ENCODE assay signal across 18 mouse cellular contexts in the genomic region with DNA sequence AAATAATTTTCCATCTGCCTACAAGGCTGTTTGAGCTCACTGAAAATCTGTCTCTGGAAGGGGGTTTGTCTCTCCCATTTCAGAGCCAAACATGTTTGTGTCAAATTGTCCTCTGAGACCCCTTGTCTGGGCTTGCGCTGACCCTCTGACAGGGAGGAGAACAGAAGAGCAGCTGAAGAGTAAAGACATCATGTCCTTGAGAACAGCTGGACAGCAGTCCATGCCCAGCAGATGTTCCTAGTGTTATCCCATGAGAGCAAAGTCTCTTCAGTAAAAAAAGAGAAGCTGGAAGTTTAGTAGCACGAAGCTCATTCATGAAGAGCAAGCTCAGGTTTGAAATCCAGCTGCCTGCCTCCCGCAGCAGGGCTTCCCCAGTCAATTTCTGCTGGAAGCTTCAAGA.
DNase-seq lines count a peak whose midpoint lies in the region; ATAC-seq lines count a peak whose summit lies in the region.
"Had no signal": no experiment of that assay in that cellular context is flagged by ENCODE, and none has a peak within 500 bp of the region (broad histone marks: within the 10 kb centered on the region; RNA-seq: fewer than 3 reads in every experiment).

No protein-coding gene starts in this region.

- H3K4me1 ChIP-seq in heart, embryonic 12.5 days (replicated peaks) = no peaks in the 10 kb centered on the region

- DNase-seq in heart, adult 11 months = peak; percentile 96
- DNase-seq in heart, postnatal 10 days = peak; percentile 22 to 34
- no peak for DNase-seq in heart, postnatal 4 days
- peak; percentile 43 for DNase-seq in gastrocnemius, postnatal 25 days
- no peak for DNase-seq in natural killer cell, adult 2 months (ENCODE audit: low spot score in 2 of 2)
- DNase-seq: adrenal gland, adult 2 months; adrenal gland, postnatal 25 days; cerebellum, adult 18-20 months; cerebellum, postnatal 10 days; kidney, adult 11 months; kidney, adult 9 months had no signal

- H3K36me3 ChIP-seq in heart, embryonic 12.5 days = no peaks in the 10 kb centered on the region
- H3K36me3 ChIP-seq: forebrain, embryonic 12.5 days; heart, embryonic 15.5 days; hindbrain, embryonic 13.5 days had no signal

- no peak overlapping the region for H3K9ac ChIP-seq in heart, embryonic 12.5 days
- H3K9ac ChIP-seq: forebrain, embryonic 12.5 days; heart, embryonic 15.5 days; hindbrain, embryonic 13.5 days had no signal

- intact Hi-C loops in heart, postnatal 10 days (cut with DNase I) = no loop called here

- no peak overlapping the region for H3K27ac ChIP-seq in heart, embryonic 12.5 days (ENCODE audit: poor library complexity, severe bottlenecking)
- H3K27ac ChIP-seq: forebrain, embryonic 12.5 days; heart, adult 2 months; heart, embryonic 15.5 days; hindbrain, embryonic 13.5 days; hindbrain, postnatal 0 days had no signal

- no peaks in the 10 kb centered on the region for H3K27me3 ChIP-seq in heart, embryonic 12.5 days (replicated peaks)
- H3K27me3 ChIP-seq: forebrain, embryonic 12.5 days; heart, embryonic 15.5 days; hindbrain, embryonic 13.5 days had no signal

- H3K9me3 ChIP-seq in heart, embryonic 12.5 days (replicated peaks) = no peaks in the 10 kb centered on the region
- H3K9me3 ChIP-seq: forebrain, embryonic 12.5 days; heart, embryonic 15.5 days; hindbrain, embryonic 13.5 days had no signal

- H3K4me3 ChIP-seq in heart, embryonic 12.5 days = no peak overlapping the region
- H3K4me3 ChIP-seq: forebrain, embryonic 12.5 days; heart, adult 2 months; heart, embryonic 15.5 days; hindbrain, embryonic 13.5 days had no signal

- H3K4me2 ChIP-seq in heart, embryonic 12.5 days = no peak overlapping the region
- H3K4me2 ChIP-seq: forebrain, embryonic 12.5 days; heart, embryonic 15.5 days; hindbrain, embryonic 13.5 days had no signal

- ATAC-seq in heart, embryonic 12.5 days (ENCODE audit: insufficient number of reproducible peaks, low FRiP score) = no peak
- ATAC-seq: forebrain, embryonic 16.5 days; hindbrain, postnatal 0 days had no signal

- 80% methylated on average over 3 of the region's 3 CpGs for WGBS in heart, embryonic 12.5 days

Comparison
In these comparisons a context has a peak if more than half of its experiments do, and no peak if none do; other contexts are left out.
1. DNase-seq: peak in heart, adult 11 months (single experiment), heart, postnatal 10 days (2 of 2) and gastrocnemius, postnatal 25 days (single experiment); none in heart, postnatal 4 days (single experiment) and natural killer cell, adult 2 months (0 of 2).